Mouse (Mus musculus) 3T3-L1 (cell line): ENCODE measurements at regions not wholly inside any gene's neighbourhood (a gene's known extent, or its start where the extent isn't known, plus 50 kb on each side); places are given as distances from the start of the nearest gene placed in this dataset.
A peak's percentile ranks its signal among the peaks of the same experiment; 100 is the strongest.

ENCODE experiments used
- DNase-seq: peaks from one replicate; pipeline ENCODE4 v3.0.0-alpha.2; 2015; ENCODE audit warnings: low read depth, low spot score

- peak; percentile 9 for DNase-seq
Observed at GRCm38 (mm10) chrX:11487876-11488275, 160.3 kb downstream of the H2al1j start.

- DNase-seq: peak; percentile 49
Observed at GRCm38 (mm10) chrX:11490146-11490693, 162.6 kb downstream of the H2al1j start.

- DNase-seq: peak; percentile 16
Observed at GRCm38 (mm10) chrX:11491235-11491634, 163.6 kb downstream of the H2al1j start.

DNA sequence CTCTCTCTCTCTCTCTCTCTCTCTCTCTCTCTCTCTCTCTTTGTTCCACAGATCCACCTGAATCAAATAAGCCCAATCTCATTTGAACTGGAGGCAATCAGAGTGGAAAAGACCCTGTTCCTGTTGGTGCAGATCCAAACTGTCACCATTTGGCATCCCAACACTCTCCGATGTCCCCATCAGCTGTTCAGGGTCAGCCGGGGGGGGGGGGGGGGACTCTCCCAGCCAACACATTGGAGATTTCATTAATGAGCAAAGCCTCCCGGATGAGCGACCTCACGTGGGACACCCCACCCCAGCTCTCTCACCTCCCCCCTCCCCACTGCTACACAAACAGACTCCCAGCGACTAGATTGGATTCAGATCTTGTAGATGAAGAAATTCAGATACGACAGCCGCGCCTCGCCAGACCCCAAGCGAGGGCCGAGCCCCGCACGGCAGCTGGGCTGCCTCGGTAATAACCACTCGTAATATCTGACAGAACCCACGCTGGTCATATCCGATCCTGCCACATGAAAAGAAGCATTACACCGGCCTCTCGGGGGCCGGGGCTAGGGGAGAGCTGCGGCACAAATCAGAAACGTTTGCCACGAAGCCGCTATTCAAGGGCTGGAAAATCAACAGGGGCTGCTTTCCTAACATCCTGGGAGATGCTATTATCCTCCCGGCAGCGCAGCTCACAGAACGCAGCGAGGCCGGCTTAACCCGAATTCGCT is 164.2 kb downstream of the H2al1j start:
- no peak for DNase-seq

DNA sequence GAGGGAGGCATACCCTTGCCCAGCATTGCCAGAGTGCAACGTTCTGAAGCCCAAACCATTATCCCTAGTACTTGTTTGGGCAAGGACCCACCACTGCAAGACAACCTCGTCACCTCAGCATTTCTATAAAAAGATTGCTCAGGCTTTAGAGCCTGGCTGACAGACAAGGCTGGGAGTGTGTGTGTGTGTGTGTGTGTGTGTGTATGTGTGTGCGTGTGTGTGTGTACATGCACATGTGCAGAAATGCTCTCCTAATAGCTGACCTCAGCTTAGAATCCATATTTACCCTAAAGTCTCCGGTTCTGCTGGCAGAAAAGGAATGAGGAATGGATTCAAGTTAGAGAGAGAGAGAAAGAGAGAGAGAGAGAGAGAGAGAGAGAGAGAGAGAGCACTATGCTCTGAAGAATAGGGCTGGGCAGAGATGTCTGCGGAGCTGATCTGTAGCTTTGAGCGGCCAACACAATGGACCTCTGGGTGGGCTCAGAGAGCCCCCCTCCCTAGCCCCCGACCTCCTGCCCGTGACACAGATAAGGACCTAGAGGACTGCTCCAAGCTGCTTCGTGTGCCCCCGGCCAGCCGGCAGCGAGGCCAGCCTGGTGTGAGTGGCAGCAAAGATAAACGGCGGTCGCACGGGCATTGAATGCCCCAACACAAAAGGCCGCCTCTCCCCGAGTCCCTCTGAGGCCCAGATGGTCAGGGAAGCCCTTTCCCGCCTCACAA is 166.1 kb downstream of the H2al1j start:
- no peak for DNase-seq

DNA sequence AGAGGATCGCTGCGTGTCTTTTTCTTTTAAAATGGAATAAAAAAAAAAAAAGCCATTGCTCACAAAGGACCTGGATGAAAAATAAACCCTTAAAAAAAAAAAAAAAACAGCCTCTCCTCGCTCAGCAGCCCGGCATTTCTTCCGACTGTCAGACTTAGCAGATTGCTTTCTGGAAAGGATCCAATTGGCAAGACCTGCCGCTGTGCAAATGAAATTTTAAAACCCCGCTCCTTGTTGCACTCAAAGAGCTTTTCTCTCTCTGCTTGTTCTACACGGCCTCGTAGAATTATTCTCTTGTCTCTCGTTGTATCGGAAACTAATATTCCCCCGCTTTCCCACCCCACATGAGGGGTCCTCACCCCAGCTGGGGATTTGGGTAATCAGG is 166.6 kb downstream of the H2al1j start:
- no peak for DNase-seq

DNA sequence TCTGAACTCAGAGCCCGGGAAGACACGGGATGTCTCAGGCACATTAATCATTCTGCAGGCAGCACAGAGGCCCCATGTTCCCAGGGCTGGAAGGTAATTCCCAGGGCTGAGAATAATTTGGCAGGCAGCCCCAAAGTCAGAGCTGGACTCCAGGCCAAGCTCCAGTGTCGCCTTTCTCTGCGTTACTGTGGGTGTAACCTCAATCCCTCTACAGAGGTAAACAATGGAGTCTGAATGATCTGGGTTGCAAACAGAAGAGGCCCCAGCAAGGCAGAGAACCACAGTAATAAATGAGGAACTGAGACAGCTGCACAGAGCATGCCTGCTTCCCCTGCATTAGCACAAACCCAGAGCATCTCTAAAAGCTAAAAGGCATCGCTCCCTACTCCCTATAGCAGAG is 184.8 kb downstream of the H2al1j start:
- DNase-seq: peak; percentile 85

GRCm38 (mm10) chrX:11512928-11513327 is 185.3 kb downstream of the H2al1j start:
- DNase-seq: peak; percentile 72

DNA sequence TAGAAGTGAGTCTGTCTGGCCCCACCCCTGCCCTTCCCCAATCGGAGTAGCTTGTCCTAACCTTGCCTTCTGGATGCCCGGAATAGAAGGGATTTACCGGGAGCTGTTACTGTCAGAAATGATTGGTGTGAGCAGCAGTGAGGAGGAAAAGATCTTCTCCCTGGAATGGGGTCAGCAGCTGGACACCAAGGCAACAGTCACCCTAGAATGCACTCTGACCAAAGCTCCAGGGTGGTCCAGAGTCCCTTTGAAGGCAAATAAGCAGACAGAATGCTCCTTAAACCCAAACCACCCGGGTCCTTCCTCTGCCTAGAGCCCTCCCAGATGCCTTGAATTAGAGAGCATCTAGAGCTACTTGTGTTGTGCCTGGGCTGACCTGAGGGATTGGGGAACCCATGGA is 196.2 kb downstream of the H2al1j start:
- DNase-seq: no peak

GRCm38 (mm10) chrX:11525326-11525725 is 197.7 kb downstream of the H2al1j start:
- no peak for DNase-seq

DNA sequence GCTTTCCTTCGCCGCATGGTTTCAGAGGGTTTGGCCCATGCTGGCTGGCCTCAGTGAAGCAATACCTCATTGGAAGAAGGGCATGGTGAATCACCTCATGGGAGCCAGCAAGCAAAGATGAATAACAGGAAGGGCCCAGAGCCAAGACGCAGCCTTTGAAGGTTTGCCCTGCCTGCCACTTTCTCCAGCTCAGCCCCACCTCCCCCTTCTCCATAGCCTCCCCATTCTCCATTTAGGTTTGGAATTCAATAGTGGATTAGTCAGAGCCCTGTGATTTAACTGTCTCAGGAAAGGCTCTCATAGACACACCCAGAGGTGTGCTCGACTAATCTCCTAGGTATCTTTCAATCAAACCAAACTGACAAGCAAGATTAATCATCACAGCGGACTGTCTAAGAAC is 201.0 kb downstream of the H2al1j start:
- DNase-seq: peak; percentile 95

DNA sequence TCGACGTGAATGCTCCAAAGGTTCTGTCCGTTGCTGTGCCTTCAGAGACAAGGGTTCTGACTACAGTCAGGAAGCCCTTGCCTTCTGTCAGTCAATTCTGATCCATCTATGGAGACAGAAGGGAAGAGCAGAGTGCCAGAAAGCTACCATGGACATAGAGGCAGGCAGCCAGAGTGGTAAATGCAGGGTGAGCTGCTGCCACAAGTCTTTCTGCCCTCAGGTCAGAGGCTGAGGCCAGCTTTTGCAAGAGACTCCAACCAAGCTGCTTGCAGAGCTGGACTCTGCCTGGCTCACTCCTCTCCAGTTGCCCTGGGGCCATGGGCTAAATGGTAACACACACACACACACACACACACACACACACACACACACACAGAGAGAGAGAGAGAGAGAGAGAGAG is 201.6 kb downstream of the H2al1j start:
- DNase-seq: peak; percentile 66

- no peak for DNase-seq
Observed at GRCm38 (mm10) chrX:11532817-11533216, 205.2 kb downstream of the H2al1j start.

GRCm38 (mm10) chrX:11533871-11534270 is 206.2 kb downstream of the H2al1j start:
- DNase-seq: no peak

DNA sequence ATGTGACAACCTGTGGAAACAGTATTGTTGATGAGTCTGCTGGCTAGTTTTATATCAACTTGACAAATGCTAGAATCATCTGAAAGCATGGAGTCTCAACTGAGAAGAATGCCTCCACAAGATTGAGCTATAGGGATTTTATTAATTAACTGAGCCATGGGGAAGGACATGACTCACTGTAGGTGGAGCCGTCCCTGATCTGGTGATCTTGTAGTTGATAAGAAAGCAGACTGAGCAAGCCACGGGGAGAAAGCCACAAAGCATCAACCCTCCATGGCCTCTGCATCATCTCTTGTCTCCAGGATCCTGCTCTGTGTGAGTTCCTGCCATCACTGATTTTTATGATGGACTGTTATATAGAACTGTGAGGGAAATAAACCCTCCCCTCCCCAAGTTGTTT is 213.4 kb downstream of the H2al1j start:
- peak; percentile 64 for DNase-seq

DNA sequence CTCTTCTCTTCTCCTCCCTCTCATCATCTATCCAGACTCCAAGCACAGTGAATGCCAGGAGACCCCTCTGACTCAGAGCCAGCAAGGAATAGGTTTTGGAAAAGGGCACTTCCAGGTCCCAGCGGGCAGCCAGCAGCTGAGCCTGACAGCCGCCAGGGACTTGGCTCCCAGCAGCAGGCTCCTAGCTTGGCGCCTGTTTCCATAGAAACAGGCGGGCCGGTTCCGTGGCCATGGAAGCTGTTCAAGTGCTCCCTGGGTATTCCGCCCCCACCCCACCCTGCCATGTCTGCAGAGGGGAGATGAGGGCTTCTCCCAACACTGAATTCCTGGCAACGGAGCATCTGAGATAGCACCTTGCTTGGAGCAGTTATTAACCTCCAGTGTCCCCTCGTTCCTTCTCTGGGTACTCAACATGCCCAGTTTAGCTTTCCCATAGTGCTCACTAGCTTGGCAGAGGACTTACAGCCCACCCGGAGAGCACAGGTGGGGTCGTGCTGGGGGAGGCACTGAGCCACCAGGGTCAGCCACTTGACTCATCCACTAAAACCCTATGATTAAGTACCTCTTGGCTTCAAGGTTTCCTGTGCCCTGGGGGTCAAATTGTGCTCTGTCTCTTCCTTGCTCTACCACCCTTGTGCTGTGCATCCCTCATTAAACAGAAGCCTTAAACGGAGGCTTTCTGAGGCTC is 222.7 kb downstream of the H2al1j start:
- DNase-seq: no peak

GRCm38 (mm10) chrX:11552177-11552576 is 224.6 kb downstream of the H2al1j start:
- DNase-seq: no peak

DNA sequence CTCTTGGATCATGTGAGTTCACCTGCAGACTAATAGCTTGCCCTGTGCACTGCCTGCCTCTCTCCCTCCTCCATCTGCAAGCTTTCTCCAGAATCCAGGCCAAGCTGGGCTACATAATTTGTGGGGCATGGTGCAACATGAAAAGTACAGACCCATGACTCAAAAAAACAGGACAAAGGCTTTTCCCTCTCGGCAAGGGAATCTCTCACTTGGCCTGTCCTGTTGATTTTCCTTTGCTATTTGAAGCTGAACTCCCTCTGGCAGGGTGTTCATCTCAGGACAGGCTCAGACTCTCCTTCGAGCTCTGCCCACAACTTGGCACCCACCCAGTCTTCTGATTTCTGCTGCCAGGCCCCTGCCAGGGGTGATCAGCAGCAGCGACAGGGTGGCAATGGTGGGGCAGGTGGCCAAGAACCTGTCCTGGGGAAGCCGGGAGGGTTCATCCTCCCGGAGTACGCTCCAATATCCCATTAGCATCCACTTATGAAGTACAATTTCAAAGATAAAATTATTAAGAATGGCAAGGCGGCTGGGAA is 227.5 kb downstream of the H2al1j start:
- DNase-seq: no peak

GRCm38 (mm10) chrX:11558260-11558659 is 230.6 kb downstream of the H2al1j start:
- DNase-seq: peak; percentile 51

DNA sequence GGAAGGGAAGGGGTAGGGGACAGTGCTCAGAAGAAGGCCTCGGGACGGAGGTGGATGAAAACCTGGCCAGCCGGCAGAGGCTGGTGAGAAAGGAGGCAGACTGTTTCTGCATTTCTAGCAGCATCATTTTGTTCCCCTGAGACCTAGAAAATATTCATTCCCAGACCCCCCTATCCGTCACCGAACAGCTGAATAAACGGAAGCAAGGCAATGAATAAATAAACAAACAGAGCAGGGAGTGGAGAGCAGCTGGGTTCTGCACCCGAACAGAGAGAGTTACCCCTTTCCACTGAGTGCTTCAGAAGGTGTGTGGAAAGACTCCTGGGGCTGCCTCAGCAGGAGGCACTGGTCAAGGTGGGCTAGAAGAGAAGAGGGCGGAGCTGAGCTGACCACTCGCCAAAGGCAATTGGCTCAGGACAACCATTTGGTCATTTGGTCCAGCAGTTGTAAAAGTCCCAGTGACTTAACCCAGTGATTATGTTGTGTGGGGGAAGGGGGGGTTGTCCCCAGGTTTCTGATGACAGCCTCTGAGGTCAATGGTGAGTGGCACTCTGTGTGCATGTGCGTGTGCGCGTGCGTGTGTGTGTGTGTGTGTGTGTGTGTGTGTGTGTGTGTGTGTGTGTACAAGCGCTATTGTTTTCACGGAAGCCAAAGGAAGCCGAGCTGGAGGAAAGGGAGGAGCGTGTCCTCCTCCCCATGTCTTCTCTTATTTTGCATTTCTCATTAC is 233.1 kb downstream of the H2al1j start:
- no peak for DNase-seq

DNA sequence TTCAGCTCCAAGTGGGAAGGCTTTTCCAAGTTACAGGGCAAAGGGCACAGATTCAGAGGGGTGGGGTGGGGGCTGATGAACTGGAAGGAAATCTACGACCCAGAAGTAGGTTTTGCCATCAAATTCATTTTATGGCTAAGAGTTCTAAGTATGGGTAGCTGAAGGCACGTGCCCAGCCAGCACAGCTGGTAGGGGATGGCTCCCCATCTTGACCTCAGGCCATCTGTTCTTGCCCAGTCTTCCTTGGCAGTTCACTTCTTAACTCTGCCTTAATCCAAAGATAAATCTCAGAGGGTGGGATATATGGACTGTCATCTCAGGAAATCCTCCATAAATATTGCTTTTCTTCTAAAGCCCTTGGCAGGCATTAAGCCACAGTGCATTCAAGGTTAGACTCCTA is 238.3 kb downstream of the H2al1j start:
- DNase-seq: no peak
